Mouse (Mus musculus): ENCODE measurements around the gene Platr17. TPM values are rescaled to one million over a fixed set of nuclear protein-coding genes. Genes with fewer than 3 reads are reported as not detected.

The Platr17 gene
- polyA plus RNA-seq, 1 experiment from 2014 or later, result 0.19 TPM

Small RNA genes within 50 kb of the gene (microRNA-seq; reads per million reads assigned to microRNA genes)
- gene Gm27740, result not detected

Other genes starting within 250 kb of the Platr17 start
- gene Hnrnpm, start 218.3 kb upstream of the Platr17 start, polyA plus RNA-seq (2015; fragmentation: Nextera tagmentation; extraction: Ambion mirVana), result 190 and 194 TPM in 2 replicates
- 77.3 and 83.7 TPM in 2 replicates for gene March2, start 186.5 kb upstream of the Platr17 start, polyA plus RNA-seq (2015; fragmentation: Nextera tagmentation; extraction: Ambion mirVana)
- 318 and 325 TPM in 2 replicates for gene Rab11b, start 144.6 kb upstream of the Platr17 start, polyA plus RNA-seq (2015; fragmentation: Nextera tagmentation; extraction: Ambion mirVana)
- 17.0 and 17.8 TPM in 2 replicates for gene Angptl4, start 123.3 kb upstream of the Platr17 start, polyA plus RNA-seq (2015; fragmentation: Nextera tagmentation; extraction: Ambion mirVana)
- 40.0 and 47.0 TPM in 2 replicates for gene Kank3, start 94.6 kb upstream of the Platr17 start, polyA plus RNA-seq (2015; fragmentation: Nextera tagmentation; extraction: Ambion mirVana)
- gene Rps28, start 80.6 kb upstream of the Platr17 start, polyA plus RNA-seq (2015; fragmentation: Nextera tagmentation; extraction: Ambion mirVana), result 570 and 648 TPM in 2 replicates
- gene Ndufa7, start 80.6 kb upstream of the Platr17 start, polyA plus RNA-seq (2015; fragmentation: Nextera tagmentation; extraction: Ambion mirVana), result 527 and 576 TPM in 2 replicates
- gene Cd320, start 62.0 kb upstream of the Platr17 start, polyA plus RNA-seq (2015; fragmentation: Nextera tagmentation; extraction: Ambion mirVana), result 48.1 and 50.0 TPM in 2 replicates
- gene Gm7029, start 31.3 kb upstream of the Platr17 start, polyA plus RNA-seq (2015; fragmentation: Nextera tagmentation; extraction: Ambion mirVana), result not detected in 2 replicates
- 5.3 and 5.4 TPM in 2 replicates for gene Kifc1, start 14.5 kb upstream of the Platr17 start, polyA plus RNA-seq (2015; fragmentation: Nextera tagmentation; extraction: Ambion mirVana)
- 31.7 and 35.3 TPM in 2 replicates for gene Daxx, start 4.3 kb downstream of the Platr17 start, polyA plus RNA-seq (2015; fragmentation: Nextera tagmentation; extraction: Ambion mirVana)
- 34.2 and 36.8 TPM in 2 replicates for gene Tapbp, start 10.8 kb downstream of the Platr17 start, polyA plus RNA-seq (2015; fragmentation: Nextera tagmentation; extraction: Ambion mirVana)
- gene Zbtb22, start 10.8 kb downstream of the Platr17 start, polyA plus RNA-seq (2015; fragmentation: Nextera tagmentation; extraction: Ambion mirVana), result 12.8 and 12.9 TPM in 2 replicates
- gene Rgl2, start 24.4 kb downstream of the Platr17 start, polyA plus RNA-seq (2015; fragmentation: Nextera tagmentation; extraction: Ambion mirVana), result 32.6 and 37.6 TPM in 2 replicates
- gene Pfdn6, start 35.2 kb downstream of the Platr17 start, polyA plus RNA-seq (2015; fragmentation: Nextera tagmentation; extraction: Ambion mirVana), result 113 and 125 TPM in 2 replicates
- 20.5 and 20.6 TPM in 2 replicates for gene Wdr46, start 35.5 kb downstream of the Platr17 start, polyA plus RNA-seq (2015; fragmentation: Nextera tagmentation; extraction: Ambion mirVana)
- gene B3galt4, start 46.4 kb downstream of the Platr17 start, polyA plus RNA-seq (2015; fragmentation: Nextera tagmentation; extraction: Ambion mirVana), result 4.5 and 7.0 TPM in 2 replicates
- 36.0 and 39.6 TPM in 2 replicates for gene Vps52, start 50.7 kb downstream of the Platr17 start, polyA plus RNA-seq (2015; fragmentation: Nextera tagmentation; extraction: Ambion mirVana)
- gene Rps18, start 50.9 kb downstream of the Platr17 start, polyA plus RNA-seq (2015; fragmentation: Nextera tagmentation; extraction: Ambion mirVana), result 923 and 1,093 TPM in 2 replicates
- gene H2-K1, start 95.2 kb downstream of the Platr17 start, polyA plus RNA-seq (2015; fragmentation: Nextera tagmentation; extraction: Ambion mirVana), result 23.4 and 32.0 TPM in 2 replicates
- 10.4 and 14.9 TPM in 2 replicates for gene Ring1, start 119.5 kb downstream of the Platr17 start, polyA plus RNA-seq (2015; fragmentation: Nextera tagmentation; extraction: Ambion mirVana)
- 37.7 and 45.6 TPM in 2 replicates for gene H2-Ke6, start 122.9 kb downstream of the Platr17 start, polyA plus RNA-seq (2015; fragmentation: Nextera tagmentation; extraction: Ambion mirVana)
- gene Slc39a7, start 126.5 kb downstream of the Platr17 start, polyA plus RNA-seq (2015; fragmentation: Nextera tagmentation; extraction: Ambion mirVana), result 128 and 130 TPM in 2 replicates
- 28.5 and 32.4 TPM in 2 replicates for gene Rxrb, start 126.7 kb downstream of the Platr17 start, polyA plus RNA-seq (2015; fragmentation: Nextera tagmentation; extraction: Ambion mirVana)
- gene Col11a2, start 134.3 kb downstream of the Platr17 start, polyA plus RNA-seq (2015; fragmentation: Nextera tagmentation; extraction: Ambion mirVana), result 0.34 and 0.64 TPM in 2 replicates
- gene H2-Oa, start 187.2 kb downstream of the Platr17 start, polyA plus RNA-seq (2015; fragmentation: Nextera tagmentation; extraction: Ambion mirVana), result 0.23 TPM in 2 replicates
- 6.0 TPM in 2 replicates for gene H2-DMa, start 214.4 kb downstream of the Platr17 start, polyA plus RNA-seq (2015; fragmentation: Nextera tagmentation; extraction: Ambion mirVana)
- 69.0 and 70.0 TPM in 2 replicates for gene Brd2, start 217.5 kb downstream of the Platr17 start, polyA plus RNA-seq (2015; fragmentation: Nextera tagmentation; extraction: Ambion mirVana)
- gene H2-DMb2, start 238.2 kb downstream of the Platr17 start, polyA plus RNA-seq (2015; fragmentation: Nextera tagmentation; extraction: Ambion mirVana), result 0.15 and 0.20 TPM in 2 replicates
- gene H2-DMb1, start 247.9 kb downstream of the Platr17 start, polyA plus RNA-seq (2015; fragmentation: Nextera tagmentation; extraction: Ambion mirVana), result 0.24 and 0.27 TPM in 2 replicates

All from heart, embryonic 13.5 days (tissue).